Mouse (Mus musculus) Patski (cell line): ENCODE measurements at regions not wholly inside any gene's neighbourhood (a gene's known extent, or its start where the extent isn't known, plus 50 kb on each side); places are given as distances from the start of the nearest gene placed in this dataset.

ENCODE experiments used
- ATAC-seq: fragments of 100-300 bp; one replicate; pipeline ENCODE4 v1.8.0; 2021
- CTCF ChIA-PET: fragments of 350-600 bp; sonication (Branson Sonifier 250); formaldehyde crosslinking; loops from one replicate; lab custom pipeline; 2022; ENCODE audit warnings: inconsistent platforms; lab: Charles Lee
- POLR2A ChIA-PET: fragments of 350-600 bp; sonication (Branson Sonifier 250); formaldehyde crosslinking; loops from one replicate; lab custom pipeline; 2022; ENCODE audit warnings: antibody characterized with exemption, inconsistent platforms; lab: Charles Lee
- DNase-seq: peaks from one replicate; pipeline ENCODE4 v3.0.0-alpha.2; 2011; ENCODE audit warnings: low read depth, low spot score
- H3K27me3 ChIP-seq: fragments of 371-371 bp; one replicate; pipeline ENCODE4 v1.5.1; 2021
- CTCF ChIP-seq: fragments of 100-300 bp; IDR thresholded peaks from one replicate; pipeline ENCODE4 v1.5.1; 2021
- in situ Hi-C: fragments of 300-500 bp; cut with MboI; formaldehyde crosslinking; loops from 3 replicates; pipeline ENCODE4 v1.11.1; 2018; ENCODE audit warnings: low pct_unique_long_range_greater_than_20kb, mixed read lengths

DNA sequence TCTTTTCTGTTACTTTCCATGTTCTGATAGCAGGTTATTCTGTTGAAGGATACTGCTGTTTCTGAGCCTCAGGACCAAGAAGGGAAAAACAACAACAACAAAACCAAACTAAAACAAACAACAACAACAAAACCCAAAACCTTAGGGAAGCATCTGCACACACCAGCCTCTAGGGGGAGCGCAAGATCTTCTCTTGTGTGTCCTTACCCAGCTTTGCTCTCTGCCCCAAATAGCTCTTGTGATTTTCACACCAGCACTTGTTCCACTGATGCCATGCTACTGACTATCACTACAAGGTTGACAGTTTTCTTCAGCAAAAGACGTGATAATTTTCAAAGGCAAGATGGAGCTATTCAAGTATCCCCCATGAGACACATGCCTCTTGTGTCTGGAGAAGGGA lies 59.8 kb upstream of the Nrg3 start:
- peak; percentile 82 for TF ChIP-seq CTCF
- ChIA-PET POLR2A (no interaction called here), CTCF (interaction anchor here (0.8 to 1.0 kb wide), 2 partner anchors 531 to 1199 kb away, joined by 3 to 4 read pairs; no protein-coding TSS in a partner anchor)
- no peak for DNase-seq
- in situ Hi-C loops, result loop anchor here (10.0 to 25.0 kb wide), 4 partner anchors 1205 to 1505 kb away; partner anchors contain the start of gene Sh2d4b
- no peak for ATAC-seq
- H3K27me3 ChIP-seq, result no peaks in the 10 kb centered on the region
